14 mouse cellular contexts compared by ENCODE assay signal in the genomic region with DNA sequence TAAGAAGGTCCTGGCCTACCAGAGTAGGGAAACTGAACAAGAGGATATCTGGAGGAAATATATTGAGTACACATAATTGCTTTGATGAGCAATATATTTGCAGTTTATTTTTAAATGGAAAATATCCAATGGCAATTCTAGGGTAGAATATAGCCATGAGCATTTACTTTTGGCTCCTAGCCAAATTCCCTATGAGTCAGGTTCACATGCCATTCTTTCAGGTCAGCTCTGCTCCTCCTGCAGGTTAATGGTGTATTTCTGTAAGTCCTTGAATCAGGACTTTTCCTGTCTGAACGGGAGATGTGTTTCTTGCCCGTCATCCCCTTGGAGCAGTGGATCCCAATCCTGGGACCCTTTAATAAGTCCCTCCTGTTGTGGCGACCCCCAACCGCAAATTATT.
"Had no signal": no experiment of that assay in that cellular context is flagged by ENCODE, and none has a peak within 500 bp of the region (broad histone marks: within the 10 kb centered on the region; RNA-seq: fewer than 3 reads in every experiment).

No protein-coding gene starts in this region.

- H3K4me3 ChIP-seq: kidney, embryonic 15.5 days; limb, embryonic 10.5 days; limb, embryonic 13.5 days; liver, embryonic 12.5 days; liver, embryonic 15.5 days had no signal

- ATAC-seq: liver, embryonic 12.5 days had no signal

- H3K4me2 ChIP-seq: kidney, embryonic 15.5 days; limb, embryonic 13.5 days; liver, embryonic 12.5 days; liver, embryonic 15.5 days; midbrain, embryonic 11.5 days had no signal

- H3K36me3 ChIP-seq: kidney, embryonic 15.5 days; limb, embryonic 10.5 days; limb, embryonic 13.5 days; liver, embryonic 12.5 days; liver, embryonic 15.5 days had no signal

- DNase-seq: kidney, adult 8-10 months; kidney, postnatal 14 days; kidney, postnatal 4 days; liver; lung, adult 18-20 months; lung, postnatal 4 days; midbrain, embryonic 14.5 days; thymus, postnatal 36 days had no signal

- H3K27me3 ChIP-seq: kidney, embryonic 15.5 days; limb, embryonic 13.5 days; liver, embryonic 12.5 days; liver, embryonic 15.5 days had no signal

- H3K27ac ChIP-seq: limb, embryonic 10.5 days; limb, embryonic 13.5 days; liver, embryonic 12.5 days; liver, embryonic 15.5 days had no signal

- H3K9me3 ChIP-seq: kidney, embryonic 15.5 days; limb, embryonic 10.5 days; limb, embryonic 13.5 days; liver, embryonic 12.5 days; liver, embryonic 15.5 days had no signal

- H3K9ac ChIP-seq: kidney, embryonic 15.5 days; limb, embryonic 13.5 days; liver, embryonic 12.5 days; liver, embryonic 15.5 days had no signal

- H3K4me1 ChIP-seq: liver, embryonic 12.5 days; liver, embryonic 15.5 days had no signal
